Mouse (Mus musculus): ENCODE measurements around the gene Vangl1. TPM values are rescaled to one million over a fixed set of nuclear protein-coding genes. Genes with fewer than 3 reads are reported as not detected.

Gene Vangl1
- polyA plus RNA-seq, 1 experiment, result 16.1 TPM

DNA sequence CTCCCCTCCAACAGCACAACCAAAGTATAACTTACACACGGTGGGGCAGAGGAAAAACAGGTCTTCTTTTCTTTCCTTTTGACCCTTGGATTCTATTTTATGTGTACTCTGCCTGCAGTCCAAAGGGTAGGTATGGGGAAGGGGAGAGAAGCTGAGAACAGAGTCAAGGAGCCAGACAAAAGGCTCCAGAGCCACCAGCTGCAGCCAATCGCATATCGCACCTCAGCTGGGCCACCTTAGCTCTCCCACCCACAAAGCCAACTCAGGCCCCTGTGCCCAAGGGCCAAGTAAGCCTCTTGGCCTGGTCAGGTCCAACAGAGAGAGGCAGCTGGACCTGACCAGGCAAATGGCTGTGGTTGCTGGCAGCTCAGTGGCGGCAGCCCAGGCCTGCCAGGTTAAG lies 52.0 kb downstream of the Vangl1 start:
- 74% methylated on average over 4 of the region's 4 CpGs for WGBS
- Histone ChIP-seq H3K4me1 (ENCODE audit: control insufficient read depth, insufficient read depth, low read length) (no peaks in the 10 kb centered on the region), H3K4me3 (replicated peaks; ENCODE audit: control insufficient read depth, low read depth, low read length) (no peak overlapping the region), H3K27ac (ENCODE audit: control insufficient read depth, insufficient read depth, low read depth, low read length, poor library complexity) (no peak overlapping the region)
- TF ChIP-seq POLR2A (IDR thresholded peaks at IDR 0.05; ENCODE audit: borderline replicate concordance, control insufficient read depth, low read depth, low read length) (no peak), CTCF (IDR thresholded peaks at IDR 0.05; ENCODE audit: control insufficient read depth, insufficient read depth, low read length) (no peak)

DNA sequence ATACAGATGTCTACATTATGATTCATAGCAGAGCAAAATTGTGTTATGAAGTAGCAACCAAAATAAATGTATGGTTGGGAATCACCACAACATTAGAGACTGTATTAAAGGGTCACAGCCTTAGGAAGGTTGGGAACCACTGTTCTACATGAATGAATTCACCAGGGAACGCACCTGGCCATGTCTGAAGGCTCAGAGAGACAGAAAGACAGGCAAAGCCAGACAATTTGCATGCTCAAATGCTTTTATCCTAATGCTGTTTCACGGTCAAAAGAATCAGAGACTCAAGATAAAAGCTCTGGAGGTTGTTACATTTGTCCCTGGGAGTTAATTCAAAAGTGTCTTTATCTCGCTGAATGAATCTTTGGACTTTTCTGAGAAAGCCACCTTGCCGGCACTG lies 52.6 kb downstream of the Vangl1 start:
- 78% methylated on average over 4 of the region's 4 CpGs for WGBS
- no peak for TF ChIP-seq POLR2A (IDR thresholded peaks at IDR 0.05; ENCODE audit: borderline replicate concordance, control insufficient read depth, low read depth, low read length)

DNA sequence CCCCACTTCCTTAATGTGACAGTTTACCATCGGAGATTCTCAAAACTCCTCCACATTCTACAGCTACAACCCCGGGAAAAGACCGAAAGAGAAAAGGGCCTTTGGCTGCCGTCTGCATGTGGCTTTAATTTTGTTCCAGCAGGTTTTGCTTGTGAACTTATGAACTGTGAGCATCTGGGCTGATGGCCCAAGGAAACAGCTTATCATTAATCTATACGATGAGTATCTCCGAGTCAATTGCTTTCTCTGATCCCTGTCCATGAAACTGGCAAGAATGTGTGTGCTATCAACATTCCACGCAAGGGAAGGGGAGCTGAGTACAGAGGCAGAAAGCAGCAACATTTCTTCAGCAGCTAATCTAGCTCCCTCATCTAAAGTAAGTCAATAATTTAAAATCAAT lies 54.6 kb downstream of the Vangl1 start:
- no peak overlapping the region for H3K27ac ChIP-seq (ENCODE audit: control insufficient read depth, insufficient read depth, low read depth, low read length, poor library complexity)
- 76% methylated on average over 7 of the region's 7 CpGs for WGBS
- H3K4me3 ChIP-seq (replicated peaks; ENCODE audit: control insufficient read depth, low read depth, low read length), result no peak overlapping the region
- TF ChIP-seq POLR2A (IDR thresholded peaks at IDR 0.05; ENCODE audit: borderline replicate concordance, control insufficient read depth, low read depth, low read length) (no peak), CTCF (IDR thresholded peaks at IDR 0.05; ENCODE audit: control insufficient read depth, insufficient read depth, low read length) (no peak)
- H3K4me1 ChIP-seq (ENCODE audit: control insufficient read depth, insufficient read depth, low read length), result no peaks in the 10 kb centered on the region

More for the DNA sequence above, 52.6 kb downstream of the Vangl1 start:
- Histone ChIP-seq H3K27ac (ENCODE audit: control insufficient read depth, insufficient read depth, low read depth, low read length, poor library complexity) (no peak overlapping the region), H3K4me3 (replicated peaks; ENCODE audit: control insufficient read depth, low read depth, low read length) (no peak overlapping the region), H3K4me1 (ENCODE audit: control insufficient read depth, insufficient read depth, low read length) (no peaks in the 10 kb centered on the region)

DNA sequence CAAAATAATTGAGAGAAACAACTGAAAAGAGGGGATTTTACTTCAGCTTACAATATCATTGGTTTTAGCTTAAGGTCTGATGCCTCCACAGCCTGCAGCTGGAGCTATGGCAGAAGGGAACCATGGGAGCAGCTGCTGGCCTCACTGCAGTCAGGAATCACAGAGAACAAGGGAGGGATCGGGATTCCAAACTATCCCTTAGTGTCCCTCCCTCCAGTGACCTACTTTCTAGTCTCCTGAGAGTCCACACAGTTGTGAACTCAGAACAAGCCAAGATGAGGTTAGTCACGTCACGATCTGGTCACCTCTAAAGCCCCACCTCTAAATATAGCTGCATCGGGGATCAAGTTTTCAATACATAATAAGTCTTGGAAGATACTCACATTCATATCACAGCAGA lies 57.3 kb downstream of the Vangl1 start:
- Histone ChIP-seq H3K4me1 (ENCODE audit: control insufficient read depth, insufficient read depth, low read length) (peaks cover 2% of the 10 kb centered on the region; the same call in 1 of the 2 replicates), H3K4me3 (replicated peaks; ENCODE audit: control insufficient read depth, low read depth, low read length) (no peak overlapping the region), H3K27ac (ENCODE audit: control insufficient read depth, insufficient read depth, low read depth, low read length, poor library complexity) (no peak overlapping the region)
- WGBS, result 82% methylated on average over 4 of the region's 4 CpGs
- TF ChIP-seq POLR2A (IDR thresholded peaks at IDR 0.05; ENCODE audit: borderline replicate concordance, control insufficient read depth, low read depth, low read length), result no peak
- TF ChIP-seq CTCF (IDR thresholded peaks at IDR 0.05; ENCODE audit: control insufficient read depth, insufficient read depth, low read length), result no peak

DNA sequence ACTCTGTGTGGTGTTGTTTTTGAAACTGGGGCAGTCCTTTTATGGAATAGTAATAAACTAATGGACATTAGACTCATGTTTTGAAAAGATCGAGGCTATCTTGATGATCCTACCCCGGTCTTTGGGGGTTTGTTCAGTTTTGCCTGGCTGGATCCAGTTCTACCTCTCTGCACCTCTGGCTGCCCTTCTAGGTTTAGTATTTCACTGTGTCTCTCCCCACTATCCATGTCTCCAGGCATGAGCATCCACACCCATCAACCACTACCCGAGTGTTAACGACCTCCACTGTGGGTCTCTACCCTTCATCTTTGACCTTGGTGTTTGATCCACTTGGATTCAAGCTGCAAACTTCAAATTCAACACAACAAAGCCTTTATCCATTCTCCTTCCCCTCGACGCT lies 58.1 kb downstream of the Vangl1 start:
- WGBS, result 87% methylated on average over 6 of the region's 6 CpGs
- Histone ChIP-seq H3K27ac (ENCODE audit: control insufficient read depth, insufficient read depth, low read depth, low read length, poor library complexity) (no peak overlapping the region; the same call in 1 of the 2 replicates), H3K4me1 (ENCODE audit: control insufficient read depth, insufficient read depth, low read length) (peaks cover 2% of the 10 kb centered on the region; the same call in 1 of the 2 replicates), H3K4me3 (replicated peaks; ENCODE audit: control insufficient read depth, low read depth, low read length) (no peak overlapping the region)
- no peak for TF ChIP-seq POLR2A (IDR thresholded peaks at IDR 0.05; ENCODE audit: borderline replicate concordance, control insufficient read depth, low read depth, low read length)
- TF ChIP-seq CTCF (IDR thresholded peaks at IDR 0.05; ENCODE audit: control insufficient read depth, insufficient read depth, low read length), result no peak

DNA sequence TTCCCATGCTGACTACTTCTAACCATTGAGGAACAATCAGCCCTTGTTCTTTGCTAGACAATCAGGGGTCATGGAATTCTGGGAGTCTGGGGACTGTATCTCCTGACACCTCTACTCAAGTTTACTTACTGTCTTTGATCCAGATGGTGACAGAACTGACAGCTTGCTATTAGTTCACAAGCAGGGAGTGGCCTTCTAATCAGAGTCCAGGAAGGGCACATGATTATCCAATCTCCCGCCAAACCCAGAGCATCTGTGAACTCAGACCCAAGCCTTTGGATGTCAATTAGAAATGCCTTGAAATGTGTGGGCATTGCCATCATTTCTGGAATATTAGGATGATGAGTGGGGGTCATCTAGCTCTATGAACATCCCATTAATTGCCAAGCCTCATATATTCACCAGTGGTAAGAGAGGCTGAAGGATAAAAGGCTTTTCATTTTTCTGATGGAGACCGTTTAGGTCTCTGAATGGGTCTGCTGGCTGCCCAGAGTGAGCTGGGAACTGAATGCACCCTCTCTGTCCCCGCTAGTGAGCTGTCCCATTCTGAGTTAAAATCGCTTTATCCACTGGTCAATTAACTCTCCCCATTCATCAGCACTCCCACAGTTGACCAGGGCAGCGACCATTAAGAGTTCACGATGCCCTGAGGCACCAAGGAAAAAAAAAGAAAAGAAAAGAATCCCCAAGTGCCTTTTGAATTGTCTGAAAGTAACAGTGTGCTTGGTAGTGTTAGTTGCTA lies 58.7 kb downstream of the Vangl1 start:
- H3K27ac ChIP-seq (ENCODE audit: control insufficient read depth, insufficient read depth, low read depth, low read length, poor library complexity), result no peak overlapping the region
- TF ChIP-seq POLR2A (IDR thresholded peaks at IDR 0.05; ENCODE audit: borderline replicate concordance, control insufficient read depth, low read depth, low read length) (no peak), CTCF (IDR thresholded peaks at IDR 0.05; ENCODE audit: control insufficient read depth, insufficient read depth, low read length) (no peak)
- H3K4me1 ChIP-seq (ENCODE audit: control insufficient read depth, insufficient read depth, low read length), result peaks cover 2% of the 10 kb centered on the region; the same call in 1 of the 2 replicates
- no peak overlapping the region for H3K4me3 ChIP-seq (replicated peaks; ENCODE audit: control insufficient read depth, low read depth, low read length)
- WGBS, result 74% methylated on average over 6 of the region's 6 CpGs

DNA sequence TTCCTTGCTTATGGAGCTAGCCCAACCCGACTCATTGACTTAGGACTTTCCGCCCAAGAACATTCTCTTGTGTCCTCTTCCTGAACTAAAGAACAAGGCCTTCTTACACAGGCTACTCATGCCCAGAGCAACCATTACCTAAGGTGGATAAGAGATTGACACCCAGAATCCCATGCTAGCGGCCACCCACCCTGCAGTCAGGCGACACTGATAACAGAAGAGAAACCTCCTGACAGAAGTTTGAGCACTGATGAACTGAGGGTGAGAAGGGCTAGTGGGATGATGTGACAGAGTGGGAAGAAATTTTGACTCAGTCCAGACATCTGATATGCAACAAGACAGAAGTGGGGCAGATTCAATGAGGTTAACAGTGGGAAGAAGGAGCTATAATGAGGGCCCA lies 60.1 kb downstream of the Vangl1 start:
- Histone ChIP-seq H3K4me3 (replicated peaks; ENCODE audit: control insufficient read depth, low read depth, low read length) (no peak overlapping the region), H3K4me1 (ENCODE audit: control insufficient read depth, insufficient read depth, low read length) (peaks cover 2% of the 10 kb centered on the region; the same call in 1 of the 2 replicates), H3K27ac (ENCODE audit: control insufficient read depth, insufficient read depth, low read depth, low read length, poor library complexity) (no peak overlapping the region)
- 82% methylated on average over 4 of the region's 4 CpGs for WGBS
- no peak for TF ChIP-seq POLR2A (IDR thresholded peaks at IDR 0.05; ENCODE audit: borderline replicate concordance, control insufficient read depth, low read depth, low read length)
- TF ChIP-seq CTCF (IDR thresholded peaks at IDR 0.05; ENCODE audit: control insufficient read depth, insufficient read depth, low read length), result no peak

DNA sequence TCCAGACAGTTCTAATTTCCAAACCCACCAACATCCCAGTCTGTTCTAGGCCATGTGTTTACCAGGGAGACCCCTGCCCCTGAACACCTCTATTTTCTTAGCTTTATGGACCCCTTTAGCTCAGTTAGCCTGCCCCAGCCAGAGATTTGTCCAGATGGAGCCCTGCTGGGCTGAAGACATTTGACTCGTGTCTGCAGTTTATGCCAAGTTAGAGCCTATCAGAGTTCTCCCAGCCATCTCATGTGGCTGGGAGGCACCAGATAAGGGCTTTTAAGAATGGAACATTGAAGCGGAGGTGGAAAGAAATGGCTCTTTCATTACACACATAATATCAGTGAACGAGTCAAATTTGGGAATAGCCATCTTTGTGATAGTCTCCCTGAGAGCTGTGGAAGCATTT lies 61.0 kb downstream of the Vangl1 start:
- WGBS, result 71% methylated on average over 3 of the region's 3 CpGs
- Histone ChIP-seq H3K4me3 (replicated peaks; ENCODE audit: control insufficient read depth, low read depth, low read length) (no peak overlapping the region), H3K4me1 (ENCODE audit: control insufficient read depth, insufficient read depth, low read length) (peaks cover 2% of the 10 kb centered on the region; the same call in 1 of the 2 replicates), H3K27ac (ENCODE audit: control insufficient read depth, insufficient read depth, low read depth, low read length, poor library complexity) (no peak overlapping the region)
- TF ChIP-seq CTCF (IDR thresholded peaks at IDR 0.05; ENCODE audit: control insufficient read depth, insufficient read depth, low read length) (no peak), POLR2A (IDR thresholded peaks at IDR 0.05; ENCODE audit: borderline replicate concordance, control insufficient read depth, low read depth, low read length) (no peak)

All from bone marrow, adult 2 months (tissue).